Mouse (Mus musculus): Measurements from ENCODE around the gene Nfix. TPM values are rescaled to one million over a fixed set of nuclear protein-coding genes. Genes with fewer than 3 reads are reported as not detected.

The Nfix gene
- polyA plus RNA-seq (2016; fragmentation: Nextera tagmentation; extraction: Ambion mirVana) = 8.4 and 11.2 TPM in 2 replicates

DNA sequence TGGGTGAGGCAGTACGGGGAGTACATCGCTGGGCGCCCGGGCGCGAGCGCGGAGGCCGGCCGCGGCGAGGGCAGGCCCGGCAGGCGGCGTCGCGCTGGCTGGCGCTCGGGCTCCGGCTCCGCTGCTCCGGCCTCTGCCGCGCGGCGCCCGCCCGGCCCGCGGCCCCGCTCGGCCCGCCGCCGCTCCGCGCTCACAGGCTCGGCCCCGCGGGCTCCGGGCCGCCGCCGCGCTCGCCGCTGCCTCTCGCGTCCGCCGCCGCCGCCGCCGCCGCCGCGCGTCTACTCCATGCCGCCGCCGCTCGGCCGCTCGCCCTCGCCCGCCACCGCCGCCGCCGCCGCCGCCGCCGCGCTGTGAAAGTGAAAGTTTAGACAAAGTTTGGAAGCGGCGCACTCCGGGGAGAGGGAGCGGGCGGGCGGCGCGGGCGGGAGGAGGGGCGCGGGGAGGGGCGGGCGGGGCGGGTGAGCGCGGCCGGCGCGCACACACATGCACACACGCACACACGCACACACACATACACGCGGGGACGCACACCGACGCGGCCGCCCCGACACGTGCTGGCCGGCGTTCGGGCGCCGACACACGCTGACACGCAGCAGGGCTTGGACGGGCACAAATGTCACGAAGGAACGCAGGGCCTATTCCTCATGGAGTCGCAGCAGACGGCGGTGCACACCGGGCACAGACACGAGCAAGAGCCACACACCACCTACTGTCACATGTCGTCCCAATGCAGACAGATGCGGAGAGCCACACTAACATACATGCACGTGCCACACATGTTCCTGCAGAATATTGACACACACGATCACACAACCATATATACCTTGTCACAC, at the start of gene Nfix:
TSS of gene Nfix (minus strand) at position 346 of the 833 bp plus-strand sequence.
- peaks cover 92% of the 10 kb centered on the region for H3K27me3 ChIP-seq (replicated peaks)
- ATAC-seq (ENCODE audit: low FRiP score, low read depth) = peak; percentile 48; the same call in 1 of the 2 replicates
- WGBS = 3% methylated on average over 38 of the region's 125 CpGs
- no peak within 1 kb of the TSS for H3K27ac ChIP-seq
- H3K9me3 ChIP-seq = no peaks in the 10 kb centered on the region
- peak within 1 kb of the TSS; percentile 75 for H3K9ac ChIP-seq
- peak within 1 kb of the TSS; percentile 65 for H3K4me3 ChIP-seq
- H3K4me2 ChIP-seq (replicated peaks) = peak within 1 kb of the TSS; percentile 72
- H3K36me3 ChIP-seq = no peaks in the 10 kb centered on the region
- peaks cover 25% of the 10 kb centered on the region for H3K4me1 ChIP-seq

DNA sequence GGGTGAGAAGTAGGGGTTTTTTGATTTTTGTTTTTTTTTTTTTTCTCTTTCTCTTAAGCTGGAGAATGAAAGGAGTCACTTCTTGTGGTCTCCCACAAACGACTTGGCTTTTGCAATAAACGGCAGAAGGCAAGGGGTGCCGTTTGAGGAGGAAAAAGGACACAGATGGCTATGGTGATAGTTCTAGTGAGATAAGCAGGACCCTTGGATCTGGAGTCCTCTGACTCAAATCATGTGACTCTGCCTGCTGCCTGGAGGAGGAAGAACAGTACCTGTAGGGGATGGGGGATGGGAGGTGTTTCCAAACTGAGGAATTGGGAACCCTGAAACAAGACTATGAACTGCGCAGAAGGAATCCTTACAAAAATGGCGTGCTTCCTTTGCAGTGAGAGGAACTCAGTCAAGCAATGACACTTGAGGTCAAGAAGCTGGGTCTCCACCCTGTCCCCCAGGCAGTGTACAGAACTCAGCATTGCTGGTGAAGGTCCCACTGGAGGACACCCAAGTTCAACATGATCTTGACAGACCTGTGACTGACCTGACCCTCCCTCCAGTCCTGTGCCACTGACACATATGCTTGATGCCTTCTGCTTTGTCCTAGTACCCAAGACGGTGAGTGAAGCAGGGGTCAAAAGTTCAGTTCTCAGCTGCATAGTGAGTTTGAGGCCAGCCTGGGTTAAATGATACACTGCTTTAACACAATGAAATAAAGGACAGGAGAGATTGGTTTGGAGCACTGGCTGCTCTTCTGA, 47.7 kb upstream of the Nfix start:
- H3K4me3 ChIP-seq = no peak overlapping the region; the same call in 1 of the 2 replicates
- no peaks in the 10 kb centered on the region for H3K27me3 ChIP-seq (replicated peaks)
- H3K4me1 ChIP-seq = peaks cover 31% of the 10 kb centered on the region
- peaks cover 22% of the 10 kb centered on the region for H3K36me3 ChIP-seq
- ATAC-seq (ENCODE audit: low FRiP score, low read depth) = no peak
- no peaks in the 10 kb centered on the region for H3K9me3 ChIP-seq
- H3K27ac ChIP-seq = no peak overlapping the region
- 38% methylated on average over 6 of the region's 6 CpGs for WGBS
- no peak overlapping the region for H3K9ac ChIP-seq
- peak overlapping the region; percentile 86 for H3K4me2 ChIP-seq (replicated peaks)

DNA sequence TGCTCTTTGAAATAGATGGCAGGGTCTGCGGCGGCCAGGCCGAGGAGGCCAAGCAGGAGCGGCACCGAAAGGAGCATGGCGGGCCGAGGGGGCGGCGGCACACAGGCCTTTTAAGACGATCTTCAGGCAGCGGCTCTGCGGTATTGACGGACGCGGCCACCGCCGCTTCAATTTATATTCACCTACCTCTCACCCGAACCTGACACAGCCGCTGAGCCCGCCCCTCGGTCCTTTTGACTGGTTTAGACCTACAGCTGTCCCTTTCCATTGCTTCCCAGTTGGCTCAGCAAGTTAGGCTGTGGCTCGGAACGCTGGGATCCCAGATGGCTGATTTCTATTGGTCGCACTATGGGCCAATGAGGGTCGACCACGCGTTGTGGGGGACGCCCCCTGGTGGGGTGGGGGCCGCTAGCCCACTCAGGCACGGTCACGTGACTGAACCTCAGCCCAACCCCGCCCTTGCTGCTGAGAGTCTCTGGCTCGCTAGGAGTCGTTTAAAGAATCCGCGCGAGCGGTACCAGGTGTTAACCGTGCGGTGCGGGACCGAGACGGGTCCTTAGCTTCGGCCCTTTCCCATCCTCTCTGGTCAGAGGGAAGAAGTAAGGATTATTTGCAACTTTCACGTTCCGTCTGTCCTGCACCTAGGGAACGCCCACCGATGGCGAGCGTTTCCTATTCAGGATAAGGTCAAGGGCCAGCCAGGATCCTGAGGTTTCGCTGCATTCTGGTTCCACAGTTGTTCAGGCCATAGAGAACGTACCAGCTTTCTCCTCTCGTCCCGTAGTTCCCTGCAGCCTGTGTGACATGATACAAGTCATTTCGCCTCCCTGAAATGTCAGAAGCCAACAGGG, 46.8 kb upstream of the Nfix start, which contains the start of gene Calr:
TSS of gene Calr (minus strand) at position 213 of the 851 bp plus-strand sequence.
- Histone ChIP-seq H3K27ac (peak within 1 kb of the TSS; percentile 68), H3K9me3 (no peaks in the 10 kb centered on the region), H3K4me2 (replicated peaks) (peak within 1 kb of the TSS; percentile 86), H3K27me3 (replicated peaks) (no peaks in the 10 kb centered on the region), H3K4me3 (peak within 1 kb of the TSS; percentile 94), H3K4me1 (peaks cover 32% of the 10 kb centered on the region), H3K9ac (peak within 1 kb of the TSS; percentile 85), H3K36me3 (peaks cover 30% of the 10 kb centered on the region)
- ATAC-seq (ENCODE audit: low FRiP score, low read depth) = peak; percentile 99
- under 1% methylated on average over 55 of the region's 55 CpGs for WGBS

DNA sequence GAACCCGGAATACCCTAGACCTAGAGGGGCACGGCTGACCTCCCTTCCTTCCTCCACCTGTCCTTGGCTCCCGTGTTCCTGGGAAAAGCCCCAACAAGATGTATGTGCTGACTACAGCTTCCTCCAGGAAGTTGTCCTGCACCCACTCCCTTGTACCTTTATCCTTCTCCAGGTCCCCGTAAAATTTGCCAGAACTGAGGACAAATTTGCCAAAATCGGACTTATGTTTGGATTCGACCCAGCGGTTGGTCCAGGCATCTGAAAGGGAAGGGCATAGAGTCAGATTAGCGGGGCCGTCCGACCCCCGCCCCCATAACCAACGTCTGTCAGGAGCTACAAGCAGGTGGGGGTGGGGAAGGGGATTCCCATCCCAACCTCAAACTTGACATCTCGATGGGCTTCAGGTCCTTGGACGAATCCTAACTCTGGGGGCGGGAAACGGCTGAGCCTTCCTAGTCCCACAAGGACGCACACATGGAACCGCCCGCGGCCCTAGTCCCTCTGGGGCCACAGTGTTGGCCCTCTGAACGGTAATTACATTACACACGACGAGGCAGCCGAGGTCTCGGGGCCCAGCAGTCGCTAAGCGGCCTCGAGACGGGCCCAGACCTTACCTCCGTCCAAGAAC, 46.1 kb upstream of the Nfix start:
- Histone ChIP-seq H3K4me1 (peaks cover 32% of the 10 kb centered on the region), H3K9ac (peak overlapping the region; percentile 85), H3K27ac (peak overlapping the region; percentile 68; the same call in 1 of the 2 replicates), H3K36me3 (peaks cover 38% of the 10 kb centered on the region), H3K4me2 (replicated peaks) (peak overlapping the region; percentile 86), H3K4me3 (peak overlapping the region; percentile 94), H3K9me3 (no peaks in the 10 kb centered on the region), H3K27me3 (replicated peaks) (no peaks in the 10 kb centered on the region)
- WGBS = 1% methylated on average over 30 of the region's 30 CpGs
- peak; percentile 55 for ATAC-seq (ENCODE audit: low FRiP score, low read depth)

DNA sequence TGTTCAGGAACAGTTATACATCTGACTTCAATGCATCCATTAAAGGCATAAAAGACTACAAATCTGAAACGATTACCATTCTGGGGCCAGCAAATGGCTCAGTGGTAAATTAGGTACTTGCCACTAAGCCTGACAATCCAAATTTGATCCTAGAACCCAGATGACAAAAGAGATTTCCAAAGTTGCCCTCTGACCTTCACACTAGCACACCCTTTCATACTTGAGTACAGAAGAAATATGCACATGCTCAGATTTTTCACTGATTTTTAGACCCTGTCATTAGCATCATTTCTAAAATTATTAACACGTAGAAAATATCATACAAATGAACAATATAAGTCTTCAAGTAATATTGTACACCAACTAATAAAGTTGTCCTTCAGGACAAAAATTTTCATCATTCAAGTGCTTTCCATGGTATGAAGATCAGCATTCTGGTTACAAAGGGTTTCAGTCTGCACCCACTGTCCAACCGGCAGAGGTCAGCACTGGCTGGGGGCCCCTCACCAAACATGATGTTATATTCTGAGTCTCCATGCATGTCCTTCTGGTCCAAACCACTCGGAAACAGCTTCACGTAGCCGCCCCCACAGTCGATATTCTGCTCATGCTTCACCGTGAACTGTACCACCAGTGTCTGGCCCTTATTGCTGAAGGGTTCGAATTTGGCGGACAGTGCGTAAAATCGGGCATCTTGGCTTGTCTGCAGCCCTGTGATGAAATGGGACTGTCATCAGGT, 45.4 kb upstream of the Nfix start:
- WGBS = 18% methylated on average over 12 of the region's 12 CpGs
- 0 out of 2 replicates have a peak overlapping the region, but pooled peaks have one; percentile 68 for H3K27ac ChIP-seq
- H3K9ac ChIP-seq = peak overlapping the region; percentile 85
- peaks cover 32% of the 10 kb centered on the region for H3K4me1 ChIP-seq
- H3K4me2 ChIP-seq (replicated peaks) = peak overlapping the region; percentile 86
- no peak for ATAC-seq (ENCODE audit: low FRiP score, low read depth)
- no peaks in the 10 kb centered on the region for H3K27me3 ChIP-seq (replicated peaks)
- H3K36me3 ChIP-seq = peaks cover 40% of the 10 kb centered on the region
- peak overlapping the region; percentile 94 for H3K4me3 ChIP-seq
- no peaks in the 10 kb centered on the region for H3K9me3 ChIP-seq

DNA sequence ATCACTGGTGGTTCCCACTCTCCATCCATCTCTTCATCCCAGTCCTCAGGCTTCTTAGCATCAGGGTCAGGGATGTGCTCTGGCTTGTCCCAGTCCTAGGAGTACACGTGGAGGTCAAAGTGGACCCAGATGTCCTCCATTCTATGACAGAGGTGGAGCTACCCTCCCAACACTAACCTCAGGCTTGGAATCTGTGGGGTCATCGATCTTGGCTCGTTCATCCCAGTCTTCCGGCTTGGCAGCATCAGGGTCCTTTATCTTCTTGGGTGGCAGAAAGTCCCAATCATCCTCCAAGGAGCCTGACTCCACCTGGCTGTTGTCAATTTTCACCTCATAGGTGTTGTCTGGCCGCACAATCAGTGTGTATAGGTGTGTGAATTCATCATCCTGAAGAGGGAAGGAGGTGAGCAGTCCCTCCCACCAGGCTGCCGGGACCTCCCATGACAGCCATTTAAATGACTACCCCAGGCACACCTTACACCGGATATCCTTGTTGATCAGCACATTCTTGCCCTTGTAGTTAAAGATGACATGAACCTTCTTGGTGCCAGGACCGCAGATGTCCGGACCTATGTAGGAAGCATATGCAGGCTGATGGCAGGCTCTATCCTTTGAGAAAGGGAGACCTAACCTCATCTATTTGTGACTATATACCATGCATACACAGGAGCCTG, 44.4 kb upstream of the Nfix start:
- no peak overlapping the region for H3K27ac ChIP-seq
- WGBS = 88% methylated on average over 9 of the region's 9 CpGs
- H3K9ac ChIP-seq = peak overlapping the region; percentile 85
- H3K4me2 ChIP-seq (replicated peaks) = peak overlapping the region; percentile 86
- H3K36me3 ChIP-seq = peaks cover 40% of the 10 kb centered on the region
- peaks cover 35% of the 10 kb centered on the region for H3K4me1 ChIP-seq
- H3K27me3 ChIP-seq (replicated peaks) = no peaks in the 10 kb centered on the region
- peak overlapping the region; percentile 94 for H3K4me3 ChIP-seq
- ATAC-seq (ENCODE audit: low FRiP score, low read depth) = no peak
- no peaks in the 10 kb centered on the region for H3K9me3 ChIP-seq

DNA sequence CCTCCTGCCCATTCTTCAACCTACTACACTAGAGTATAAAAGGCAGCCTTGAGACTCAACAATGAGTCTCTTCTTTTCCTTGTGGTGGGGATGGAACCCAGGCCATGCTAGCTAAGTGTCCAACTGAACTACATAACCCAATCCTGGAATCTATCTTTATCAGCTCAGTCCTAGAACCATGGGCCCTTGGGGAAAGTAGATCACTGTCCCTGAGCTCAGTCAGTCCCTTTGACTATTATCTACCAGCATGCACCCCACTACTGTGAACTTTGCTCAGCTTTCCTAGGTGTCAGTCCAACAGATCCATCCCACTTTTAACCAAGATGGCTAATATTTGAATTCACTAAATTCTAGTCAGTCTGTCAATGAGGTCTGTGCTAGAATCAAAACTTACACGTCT, 41.4 kb upstream of the Nfix start:
- no peak for ATAC-seq (ENCODE audit: low FRiP score, low read depth)
- Histone ChIP-seq H3K4me1 (peaks cover 49% of the 10 kb centered on the region), H3K4me2 (replicated peaks) (no peak overlapping the region), H3K9me3 (no peaks in the 10 kb centered on the region), H3K9ac (no peak overlapping the region), H3K27ac (no peak overlapping the region), H3K27me3 (replicated peaks) (no peaks in the 10 kb centered on the region), H3K36me3 (peaks cover 64% of the 10 kb centered on the region), H3K4me3 (no peak overlapping the region)
- 72% methylated on average over 1 of the region's 1 CpGs for WGBS

DNA sequence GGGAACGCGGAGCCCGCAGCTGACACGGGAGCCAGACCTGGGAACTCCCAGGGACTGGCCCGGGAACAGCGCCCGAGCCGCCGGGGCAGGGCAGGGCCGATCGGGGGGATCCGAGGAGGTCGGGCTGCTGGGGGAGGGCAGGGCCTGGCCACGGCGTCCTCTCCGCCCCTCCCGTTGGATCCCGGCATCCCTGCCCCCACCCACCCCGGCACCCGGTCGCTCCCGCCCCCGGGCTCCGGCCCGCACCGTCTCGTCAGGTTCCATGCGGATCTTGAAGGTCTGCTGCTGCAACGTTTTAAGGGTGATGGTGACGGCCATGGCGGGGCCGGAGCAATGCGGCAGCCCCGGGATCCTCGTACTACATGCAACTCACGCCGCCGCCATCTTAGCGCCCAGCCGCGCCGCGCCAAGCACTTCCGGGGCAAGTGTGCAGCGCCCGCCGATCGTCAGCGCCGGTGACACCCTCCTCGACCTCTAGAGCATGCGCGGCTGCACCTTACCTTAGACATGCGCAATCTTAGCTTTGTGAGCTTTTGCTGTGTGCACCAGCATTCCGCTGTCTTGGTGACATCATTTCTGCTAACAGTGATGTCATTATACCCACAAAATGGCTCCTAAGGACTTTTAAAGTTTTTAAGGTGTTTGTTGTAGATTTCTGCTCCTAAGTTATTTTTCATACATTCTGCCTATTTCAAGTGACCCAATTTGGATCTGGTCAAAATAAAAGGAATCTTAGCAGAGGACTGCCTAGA, 40.3 kb upstream of the Nfix start, which contains the start of gene Rad23a:
TSS of gene Rad23a (minus strand) at position 418 of the 752 bp plus-strand sequence.
- ATAC-seq (ENCODE audit: low FRiP score, low read depth) = peak; percentile 95
- peak within 1 kb of the TSS; percentile 87 for H3K4me3 ChIP-seq
- no peaks in the 10 kb centered on the region for H3K27me3 ChIP-seq (replicated peaks)
- peak within 1 kb of the TSS; percentile 82; the same call in 1 of the 2 replicates for H3K27ac ChIP-seq
- peaks cover 75% of the 10 kb centered on the region for H3K36me3 ChIP-seq
- H3K9me3 ChIP-seq = no peaks in the 10 kb centered on the region
- peaks cover 51% of the 10 kb centered on the region for H3K4me1 ChIP-seq
- peak within 1 kb of the TSS; percentile 89 for H3K9ac ChIP-seq
- under 1% methylated on average over 55 of the region's 55 CpGs for WGBS
- peak within 1 kb of the TSS; percentile 67 for H3K4me2 ChIP-seq (replicated peaks)

DNA sequence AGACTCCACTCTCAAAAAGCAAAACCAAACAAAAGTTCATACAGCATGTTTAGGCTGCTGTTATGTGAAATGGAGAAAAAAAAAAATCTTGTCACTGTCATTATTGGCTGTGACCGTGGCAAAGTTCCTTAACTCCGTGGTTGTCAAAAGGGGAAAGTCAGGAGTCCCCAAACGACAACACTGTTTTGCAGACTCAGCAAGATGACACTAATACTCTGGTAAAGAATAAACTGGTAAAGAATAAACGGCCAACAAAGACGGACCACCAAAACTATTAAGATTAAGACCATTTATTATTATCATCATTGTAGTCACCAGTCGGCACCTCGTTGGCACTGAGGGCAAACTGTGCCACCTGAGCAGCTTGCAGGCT, 39.7 kb upstream of the Nfix start:
- peaks cover 46% of the 10 kb centered on the region for H3K4me1 ChIP-seq
- peak overlapping the region; percentile 87 for H3K4me3 ChIP-seq
- H3K36me3 ChIP-seq = peaks cover 77% of the 10 kb centered on the region
- H3K27me3 ChIP-seq (replicated peaks) = no peaks in the 10 kb centered on the region
- no peaks in the 10 kb centered on the region for H3K9me3 ChIP-seq
- H3K9ac ChIP-seq = peak overlapping the region; percentile 89
- peak overlapping the region; percentile 67 for H3K4me2 ChIP-seq (replicated peaks)
- 4% methylated on average over 7 of the region's 7 CpGs for WGBS
- ATAC-seq (ENCODE audit: low FRiP score, low read depth) = no peak
- H3K27ac ChIP-seq = peak overlapping the region; percentile 82; the same call in 1 of the 2 replicates

DNA sequence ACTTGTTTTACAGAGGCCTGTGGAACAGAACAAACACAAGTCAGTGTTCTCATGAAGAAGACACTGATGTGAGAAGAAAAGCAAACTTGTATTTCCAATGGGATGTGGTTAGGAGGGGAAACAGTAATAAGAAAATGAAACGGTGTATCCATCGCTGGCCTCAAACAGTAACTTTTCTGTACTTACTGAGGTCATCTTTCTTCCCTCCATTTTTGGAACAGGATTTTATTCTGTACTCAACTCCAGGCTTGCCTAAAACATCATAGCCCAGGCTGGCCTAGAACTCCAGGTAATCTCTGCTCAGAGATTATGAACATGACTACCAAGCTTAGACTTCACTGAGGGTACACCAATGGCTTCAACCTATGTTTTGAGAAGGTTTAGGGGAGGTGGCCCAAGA, 39.3 kb upstream of the Nfix start:
- peaks cover 77% of the 10 kb centered on the region for H3K36me3 ChIP-seq
- 97% methylated on average over 2 of the region's 2 CpGs for WGBS
- H3K4me1 ChIP-seq = peaks cover 41% of the 10 kb centered on the region
- H3K4me3 ChIP-seq = peak overlapping the region; percentile 87
- H3K9me3 ChIP-seq = no peaks in the 10 kb centered on the region
- ATAC-seq (ENCODE audit: low FRiP score, low read depth) = no peak
- H3K4me2 ChIP-seq (replicated peaks) = peak overlapping the region; percentile 67
- H3K9ac ChIP-seq = no peak overlapping the region
- no peak overlapping the region for H3K27ac ChIP-seq
- no peaks in the 10 kb centered on the region for H3K27me3 ChIP-seq (replicated peaks)

All from neural tube, embryonic 12.5 days (tissue).